Mouse (Mus musculus) lung, postnatal 0 days (tissue): ENCODE results near the gene Tub.

ENCODE experiments used
- CTCF ChIP-seq: IDR thresholded peaks from 2 replicates; pipeline ENCODE4 v1.5.1; 2016; ENCODE audit warnings: antibody characterized with exemption, mild to moderate bottlenecking
- EP300 ChIP-seq: IDR thresholded peaks from 2 replicates; pipeline ENCODE4 v1.6.1; 2016; ENCODE audit warnings: antibody characterized with exemption, mild to moderate bottlenecking, control low read depth

GRCm38 (mm10) chr7:109039445-109039844 is 89.3 kb downstream of the Tub start:
- TF ChIP-seq CTCF (no peak), EP300 (no peak)
